Mouse (Mus musculus): ENCODE measurements around the gene Cdc42ep2.

The Cdc42ep2 gene

GRCm38 (mm10) chr19:5940656-5941055, 16.0 kb upstream of the Cdc42ep2 start:
- DNase-seq (ENCODE audit: low read depth): no peak

- no peak for DNase-seq (ENCODE audit: low read depth)
Observed at GRCm38 (mm10) chr19:5940173-5940572, 15.6 kb upstream of the Cdc42ep2 start.

- no peak for DNase-seq (ENCODE audit: low read depth)
Observed at GRCm38 (mm10) chr19:5939715-5940114, 15.1 kb upstream of the Cdc42ep2 start.

- DNase-seq (ENCODE audit: low read depth): no peak
Observed at GRCm38 (mm10) chr19:5938516-5938915, 13.9 kb upstream of the Cdc42ep2 start.

GRCm38 (mm10) chr19:5937836-5938406, 13.3 kb upstream of the Cdc42ep2 start:
- no peak for DNase-seq (ENCODE audit: low read depth)

DNA sequence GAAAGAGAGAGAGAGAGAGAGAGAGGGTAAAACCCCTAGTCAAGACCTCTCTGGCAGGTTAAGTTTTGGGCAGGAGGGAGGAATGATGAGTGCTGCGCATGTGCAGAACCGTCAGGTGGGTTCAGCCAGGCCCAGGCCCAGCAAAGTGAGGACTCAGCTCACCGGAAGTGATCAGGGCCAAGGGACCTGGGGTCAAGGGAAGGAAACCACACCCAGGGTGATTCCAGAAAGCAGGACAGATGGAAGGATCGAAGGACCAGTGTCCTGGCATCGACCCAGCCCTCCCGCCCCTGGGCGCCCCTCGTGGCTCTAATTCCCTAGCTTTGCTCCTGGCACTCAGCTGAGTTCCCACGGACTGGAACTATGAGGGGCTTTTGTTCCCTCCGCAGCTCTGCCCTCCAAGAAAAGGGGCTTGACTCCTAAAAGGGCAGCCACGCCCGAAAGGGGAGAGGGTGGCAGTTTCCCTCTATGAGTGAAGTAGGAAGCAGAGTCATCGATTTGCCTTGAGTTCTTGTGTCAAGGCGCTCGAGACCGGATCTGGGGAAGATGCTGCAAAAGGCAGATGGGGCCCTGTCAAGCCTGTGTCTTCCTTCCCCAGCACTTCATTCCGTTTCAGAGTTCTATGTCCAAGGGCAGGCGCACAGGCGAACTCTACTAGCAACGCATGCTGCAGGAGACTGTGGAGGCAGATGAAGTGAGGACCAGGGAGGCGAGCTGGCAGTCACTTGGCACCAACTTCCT, 12.6 kb upstream of the Cdc42ep2 start:
- no peak for DNase-seq (ENCODE audit: low read depth)

GRCm38 (mm10) chr19:5935691-5936090, 11.1 kb upstream of the Cdc42ep2 start:
- DNase-seq (ENCODE audit: low read depth): no peak

GRCm38 (mm10) chr19:5935266-5935665, 10.7 kb upstream of the Cdc42ep2 start:
- DNase-seq (ENCODE audit: low read depth): no peak

DNA sequence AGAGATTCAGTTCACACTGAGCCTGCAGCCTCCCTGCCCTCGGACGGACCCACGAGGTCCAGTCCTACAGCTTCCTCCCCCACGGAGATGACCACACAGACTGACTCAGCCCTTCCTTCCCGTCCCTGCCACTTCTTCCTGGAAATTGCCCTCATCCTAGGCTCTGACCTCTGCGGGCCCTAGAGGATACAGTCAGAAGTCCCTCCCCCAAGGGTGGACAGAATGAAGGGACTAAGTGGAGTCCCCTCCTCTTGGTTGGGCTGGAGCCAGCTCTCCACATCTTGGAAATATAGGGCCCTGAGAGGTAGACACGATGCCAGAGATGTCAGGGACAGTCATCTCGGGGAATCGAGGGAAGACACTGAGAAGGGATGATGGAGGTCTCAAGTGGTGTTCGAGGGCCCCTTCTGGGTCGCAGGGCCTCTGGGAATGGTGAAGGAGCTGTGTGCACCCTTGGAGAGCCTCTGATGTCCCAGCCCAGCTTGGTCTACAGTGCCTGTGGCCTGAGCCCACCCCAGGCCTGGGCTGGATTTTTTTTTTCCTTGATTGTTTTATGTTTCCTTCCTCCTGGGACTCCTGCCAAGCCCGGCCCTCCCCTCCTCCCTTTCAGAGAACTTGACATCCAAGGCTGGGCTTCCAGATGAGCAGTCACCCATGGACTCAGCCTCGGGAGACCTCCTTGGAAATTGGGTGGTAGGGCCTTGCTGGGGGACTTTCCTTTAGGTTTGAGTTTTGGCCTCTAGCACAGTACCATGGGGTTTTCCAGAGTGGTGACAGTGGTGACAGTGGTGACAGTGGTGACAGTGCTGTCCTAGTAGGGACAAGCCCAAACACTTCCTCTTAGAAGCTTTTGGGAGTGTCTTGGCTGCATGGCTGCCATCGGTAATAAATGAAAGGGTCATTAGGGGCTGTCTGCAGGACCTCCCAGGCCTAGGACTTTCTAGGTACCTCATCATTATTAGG, 5.3 kb upstream of the Cdc42ep2 start:
- peak; percentile 27 for DNase-seq (ENCODE audit: low read depth)

DNA sequence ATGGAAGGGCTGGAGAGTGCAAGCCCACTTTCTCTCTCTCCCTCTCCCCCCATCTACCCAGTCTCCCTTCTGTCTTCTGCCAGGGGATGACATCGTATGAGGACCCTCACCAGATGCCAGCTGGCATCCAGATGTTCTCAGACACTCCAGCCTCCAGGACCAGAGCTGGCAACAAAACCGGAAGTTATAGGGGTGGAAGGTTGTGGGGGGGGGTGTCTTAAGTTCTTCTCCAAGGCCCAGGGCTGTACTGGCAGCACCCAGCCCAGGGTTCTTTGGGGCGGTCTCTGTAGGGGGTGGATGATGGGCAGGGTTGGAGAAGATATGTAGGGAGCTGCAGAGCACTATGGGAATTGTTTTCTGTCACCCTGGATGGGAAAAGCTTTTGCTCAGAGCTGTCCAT, 3.9 kb upstream of the Cdc42ep2 start:
- no peak for DNase-seq (ENCODE audit: low read depth)

DNA sequence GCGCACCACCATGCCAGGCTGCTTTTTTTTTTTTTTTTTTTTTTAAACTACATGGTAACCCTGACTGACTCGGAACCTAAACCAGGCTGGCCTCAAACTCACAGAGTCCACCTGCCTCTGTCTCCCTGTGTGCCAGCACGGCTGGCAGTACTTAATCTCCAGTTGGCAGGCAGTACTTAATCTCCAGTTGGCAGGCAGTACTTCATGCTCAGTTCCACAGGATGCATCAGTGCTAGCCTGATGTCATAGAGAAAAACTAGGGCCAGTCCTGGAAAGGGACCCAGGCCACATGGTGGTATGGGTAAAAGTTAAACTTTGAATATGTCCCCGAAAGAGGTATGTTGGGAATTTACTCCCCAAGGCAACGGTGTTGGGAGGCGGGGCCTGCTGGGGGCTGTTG, 3.5 kb upstream of the Cdc42ep2 start:
- no peak for DNase-seq (ENCODE audit: low read depth)

DNA sequence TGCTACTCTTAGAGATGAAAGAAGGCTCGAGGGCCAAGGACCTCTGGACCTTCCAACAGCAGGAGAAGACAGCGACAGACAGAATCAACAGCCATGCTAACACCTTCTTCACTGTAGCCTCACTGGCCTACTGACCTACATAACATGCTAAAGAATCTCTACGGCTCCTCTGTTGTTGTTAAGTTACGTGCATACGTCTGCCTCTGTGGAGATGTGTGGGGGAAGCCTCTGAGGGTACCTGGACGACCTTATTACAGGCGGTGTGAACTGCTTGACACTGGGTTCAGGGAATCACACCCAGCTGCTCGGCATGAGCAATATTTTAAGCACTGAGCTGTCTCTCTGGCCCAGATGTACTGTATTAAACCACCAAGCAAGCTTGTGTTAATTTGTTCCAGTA, 2.9 kb upstream of the Cdc42ep2 start:
- no peak for DNase-seq (ENCODE audit: low read depth)

GRCm38 (mm10) chr19:5927026-5927425, 2.4 kb upstream of the Cdc42ep2 start:
- no peak for DNase-seq (ENCODE audit: low read depth)

- no peak for DNase-seq (ENCODE audit: low read depth)
Observed at GRCm38 (mm10) chr19:5925311-5925855, 767 bp upstream of the Cdc42ep2 start.

DNA sequence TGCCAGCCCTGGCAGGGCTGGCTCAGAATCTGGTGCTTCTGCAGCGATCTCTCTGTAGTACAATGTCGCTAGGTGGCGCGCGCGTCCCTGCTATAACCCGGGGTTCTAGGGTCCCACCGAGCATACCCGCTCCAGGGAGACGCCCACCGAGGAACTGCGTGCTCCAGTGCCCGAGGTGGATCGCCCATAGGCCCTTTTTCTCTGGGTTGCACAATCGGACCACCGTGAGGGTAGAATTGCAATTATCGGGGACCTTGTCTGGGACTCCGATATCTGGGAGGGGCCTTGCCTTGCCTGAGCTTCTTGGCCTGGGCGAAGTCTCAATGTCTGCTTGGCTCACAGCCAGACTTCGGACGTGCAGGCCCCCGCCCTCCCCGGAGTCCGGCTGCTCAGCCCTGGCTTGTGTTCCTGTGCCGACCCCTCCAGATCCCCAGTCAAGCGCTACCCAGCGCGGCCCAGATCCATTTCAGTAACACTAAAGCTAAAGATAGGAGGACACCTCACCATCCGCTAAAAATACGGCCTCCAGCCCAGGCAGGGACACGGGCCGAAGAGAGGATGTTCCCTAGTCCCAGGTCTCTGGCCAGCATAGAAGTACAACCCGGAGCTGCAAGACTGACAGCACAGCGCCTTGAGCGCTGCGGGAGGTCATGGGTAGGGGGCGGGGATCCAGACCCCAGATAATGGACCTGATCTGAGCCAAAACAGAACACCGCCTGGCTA, 465 bp downstream of the Cdc42ep2 start:
- DNase-seq (ENCODE audit: low read depth): peak; percentile 91

- DNase-seq (ENCODE audit: low read depth): no peak
Observed at GRCm38 (mm10) chr19:5922963-5923362, 1.7 kb downstream of the Cdc42ep2 start.

GRCm38 (mm10) chr19:5922119-5922942, 2.3 kb downstream of the Cdc42ep2 start:
- DNase-seq (ENCODE audit: low read depth): no peak

- DNase-seq (ENCODE audit: low read depth): no peak
Observed at GRCm38 (mm10) chr19:5921715-5922114, 2.9 kb downstream of the Cdc42ep2 start.

DNA sequence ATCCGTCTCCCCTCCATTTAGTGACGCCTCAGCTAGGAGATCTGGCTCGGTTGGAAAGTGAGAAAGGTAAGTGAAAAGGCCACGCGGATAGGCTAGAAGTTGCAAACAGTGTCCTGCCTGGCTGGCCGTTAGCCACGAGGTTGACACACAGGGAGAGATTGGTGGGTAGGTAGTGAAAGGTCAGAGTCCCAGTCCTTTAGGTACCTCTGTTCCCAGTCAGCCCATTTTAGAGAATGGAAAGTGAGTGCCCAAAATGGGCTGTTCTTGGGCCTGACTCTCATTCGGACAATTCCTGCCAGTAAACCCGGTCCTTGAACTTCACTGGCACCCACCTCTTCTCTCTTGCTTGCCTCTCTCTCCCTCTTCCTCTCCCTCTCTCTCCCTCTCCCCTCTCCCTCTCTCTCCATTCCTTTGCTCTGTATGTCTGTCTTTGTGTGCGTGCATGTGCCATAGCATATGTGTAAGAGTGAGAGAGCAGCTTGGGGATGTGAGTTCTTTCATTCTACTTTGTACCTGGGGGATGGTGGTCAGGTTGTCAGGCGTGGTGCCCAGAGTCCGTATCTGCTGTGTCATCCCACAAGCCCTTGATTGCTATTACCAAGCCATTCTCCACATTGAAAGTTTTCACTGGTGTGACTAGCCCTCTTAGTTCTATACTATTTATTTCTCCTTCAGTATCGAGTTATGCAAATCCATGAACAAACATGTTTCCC, 11.5 kb downstream of the Cdc42ep2 start, which contains the start of gene Dpf2:
Gene Dpf2 (minus strand): TSS at position 4 of the 713 bp plus-strand sequence.
- DNase-seq (ENCODE audit: low read depth): no peak
